Mouse (Mus musculus) kidney, adult 2 months (tissue): ENCODE results near the gene Shld1. TPM values are rescaled to one million over a fixed set of nuclear protein-coding genes. Genes with fewer than 3 reads are reported as not detected.
A peak's percentile ranks its signal among the peaks of the same experiment; 100 is the strongest.

Experiments
- DNase-seq: peaks from one replicate; pipeline ENCODE4 v3.0.0; 2021
- H3K27ac ChIP-seq: fragments of 200-500 bp; 2 replicates; pipeline ENCODE4 v1.5.1; 2012; ENCODE audit warnings: low read depth, low read length, control low read depth, inconsistent platforms; ENCODE audit not compliant: insufficient read depth
- H3K27me3 ChIP-seq: fragments of 200-500 bp; replicated peaks from 2 replicates; pipeline ENCODE4 v1.6.1; 2012; ENCODE audit warnings: mild to moderate bottlenecking, moderate library complexity, low read length, inconsistent platforms; ENCODE audit not compliant: control insufficient read depth, insufficient read depth
- H3K36me3 ChIP-seq: fragments of 200-500 bp; 2 replicates; pipeline ENCODE4 v1.6.1; 2012; ENCODE audit warnings: mild to moderate bottlenecking, moderate library complexity, low read length, inconsistent platforms; ENCODE audit not compliant: control insufficient read depth, insufficient read depth
- H3K4me1 ChIP-seq: fragments of 200-500 bp; 2 replicates; pipeline ENCODE4 v1.6.1; 2011; ENCODE audit warnings: low read length; ENCODE audit not compliant: control insufficient read depth, insufficient read depth
- H3K4me3 ChIP-seq: fragments of 200-500 bp; 2 replicates; pipeline ENCODE4 v1.5.1; 2011; ENCODE audit warnings: mild to moderate bottlenecking, low read depth, low read length, control low read depth; ENCODE audit not compliant: insufficient read depth
- CTCF ChIP-seq: fragments of 200-500 bp; conservative IDR thresholded peaks from 2 replicates; pipeline ENCODE4 v1.5.1; 2011; ENCODE audit warnings: low read depth, mild to moderate bottlenecking, control low read depth, low read length, moderate library complexity, mixed read lengths; ENCODE audit not compliant: insufficient read depth, insufficient read length
- POLR2A ChIP-seq: fragments of 200-500 bp; IDR thresholded peaks from one replicate; pipeline ENCODE4 v1.6.1; 2011; ENCODE audit warnings: low read depth, low read length, control low read depth
- WGBS: fragments of 180-500 bp; shearing (Covaris S2); methylation state at CpG from one replicate; pipeline ENCODE4 v1.1.7; 2018; 5-methylcytosine and 5-hydroxymethylcytosine counted together
- polyA plus RNA-seq: library from polyadenylated mRNA; depleted of rRNA; stranded (reverse); fragments of >200 nt; gene quantifications from 2 replicates; pipeline ENCODE4 v1.2.3, GENCODE M21; 2012

The Shld1 gene
- polyA plus RNA-seq, 1 experiment: 12.9 TPM

GRCm38 (mm10) chr2:132714946-132715345 is 28.2 kb downstream of the Shld1 start:
- no peak for DNase-seq
- no peak for TF ChIP-seq CTCF
- no peaks in the 10 kb centered on the region for H3K27me3 ChIP-seq
- 87% methylated on average over 3 of the region's 3 CpGs for WGBS
- H3K4me1 ChIP-seq: no peaks in the 10 kb centered on the region
- no peak overlapping the region for H3K4me3 ChIP-seq
- H3K27ac ChIP-seq: no peak overlapping the region
- H3K36me3 ChIP-seq: no peaks in the 10 kb centered on the region

- 74% methylated on average over 12 of the region's 12 CpGs for WGBS
- H3K4me1 ChIP-seq: no peaks in the 10 kb centered on the region
- H3K27ac ChIP-seq: no peak overlapping the region
- no peak overlapping the region for H3K4me3 ChIP-seq
- DNase-seq: no peak
- no peaks in the 10 kb centered on the region for H3K36me3 ChIP-seq
- no peaks in the 10 kb centered on the region for H3K27me3 ChIP-seq
- TF ChIP-seq POLR2A (no peak), CTCF (no peak)
Measured at GRCm38 (mm10) chr2:132715421-132716070, 28.8 kb downstream of the Shld1 start.

GRCm38 (mm10) chr2:132716154-132716553 is 29.4 kb downstream of the Shld1 start:
- WGBS: 43% methylated on average over 5 of the region's 5 CpGs
- H3K4me1 ChIP-seq: no peaks in the 10 kb centered on the region
- TF ChIP-seq CTCF (peak; percentile 77), POLR2A (no peak)
- no peak overlapping the region for H3K4me3 ChIP-seq
- H3K36me3 ChIP-seq: no peaks in the 10 kb centered on the region
- no peaks in the 10 kb centered on the region for H3K27me3 ChIP-seq
- DNase-seq: peak; percentile 29
- H3K27ac ChIP-seq: no peak overlapping the region

- 94% methylated on average over 9 of the region's 9 CpGs for WGBS
- no peak for DNase-seq
- no peaks in the 10 kb centered on the region for H3K4me1 ChIP-seq
- H3K4me3 ChIP-seq: no peak overlapping the region
- H3K27me3 ChIP-seq: no peaks in the 10 kb centered on the region
- H3K36me3 ChIP-seq: no peaks in the 10 kb centered on the region
- H3K27ac ChIP-seq: no peak overlapping the region
- TF ChIP-seq CTCF (no peak), POLR2A (no peak)
Measured at GRCm38 (mm10) chr2:132716901-132717536, 30.3 kb downstream of the Shld1 start.

GRCm38 (mm10) chr2:132717537-132717912 is 30.8 kb downstream of the Shld1 start:
- Histone ChIP-seq H3K4me3 (no peak overlapping the region), H3K36me3 (no peaks in the 10 kb centered on the region), H3K27me3 (no peaks in the 10 kb centered on the region), H3K27ac (no peak overlapping the region), H3K4me1 (no peaks in the 10 kb centered on the region)
- WGBS: 95% methylated on average over 5 of the region's 5 CpGs
- no peak for DNase-seq
- no peak for TF ChIP-seq CTCF
- TF ChIP-seq POLR2A: no peak

GRCm38 (mm10) chr2:132720921-132721566 is 34.3 kb downstream of the Shld1 start:
- Histone ChIP-seq H3K36me3 (no peaks in the 10 kb centered on the region), H3K4me3 (no peak overlapping the region), H3K27ac (no peak overlapping the region), H3K27me3 (no peaks in the 10 kb centered on the region), H3K4me1 (no peaks in the 10 kb centered on the region)
- 49% methylated on average over 9 of the region's 9 CpGs for WGBS
- DNase-seq: peak; percentile 37
- TF ChIP-seq POLR2A: no peak
- no peak for TF ChIP-seq CTCF

GRCm38 (mm10) chr2:132721844-132722243 is 35.1 kb downstream of the Shld1 start:
- Histone ChIP-seq H3K27me3 (no peaks in the 10 kb centered on the region), H3K4me3 (no peak overlapping the region), H3K4me1 (no peaks in the 10 kb centered on the region), H3K27ac (no peak overlapping the region), H3K36me3 (no peaks in the 10 kb centered on the region)
- no peak for TF ChIP-seq CTCF
- TF ChIP-seq POLR2A: no peak
- no peak for DNase-seq
- WGBS: 96% methylated on average over 2 of the region's 2 CpGs
